Mouse (Mus musculus): Measurements from ENCODE around the gene Cdh4. TPM values are rescaled to one million over a fixed set of nuclear protein-coding genes. Genes with fewer than 3 reads are reported as not detected.

Cdh4 gene
- polyA plus RNA-seq, 1 experiment from 2014 or later = 17.0 TPM

- 91% methylated on average over 21 of the region's 21 CpGs for whole genome bisulfite sequencing
- Histone ChIP-seq H3K27me3 (ENCODE audit: poor library complexity, severe bottlenecking) (no peaks in the 10 kb centered on the region), H3K27ac (no peak overlapping the region), H3K9me3 (no peaks in the 10 kb centered on the region), H3K36me3 (replicated peaks) (0 out of 2 replicates have a peak, but pooled peaks cover 3% of the 10 kb centered on the region), H3K4me1 (peaks cover 36% of the 10 kb centered on the region), H3K4me3 (no peak overlapping the region)
- DNase-seq (ENCODE audit: extremely low spot score, low spot score) = no peak
Measured at GRCm38 (mm10) chr2:179488526-179489139, 46.4 kb downstream of the Cdh4 start.

- no peak overlapping the region for H3K4me3 ChIP-seq
Measured at GRCm38 (mm10) chr2:179491891-179492290, 49.7 kb downstream of the Cdh4 start.

GRCm38 (mm10) chr2:179494276-179494675 is 52.0 kb downstream of the Cdh4 start:
- DNase-seq (ENCODE audit: extremely low spot score, low spot score) = no peak
- H3K36me3 ChIP-seq (replicated peaks) = no peaks in the 10 kb centered on the region
- no peaks in the 10 kb centered on the region for H3K9me3 ChIP-seq
- peaks cover 41% of the 10 kb centered on the region for H3K4me1 ChIP-seq
- no peaks in the 10 kb centered on the region for H3K27me3 ChIP-seq (ENCODE audit: poor library complexity, severe bottlenecking)
- no peak overlapping the region for H3K27ac ChIP-seq
- no peak overlapping the region for H3K4me3 ChIP-seq
- 97% methylated on average over 1 of the region's 1 CpGs for WGBS

More at GRCm38 (mm10) chr2:179491891-179492290, 49.7 kb downstream of the Cdh4 start:
- Histone ChIP-seq H3K27me3 (ENCODE audit: poor library complexity, severe bottlenecking) (no peaks in the 10 kb centered on the region), H3K4me1 (peaks cover 51% of the 10 kb centered on the region), H3K36me3 (replicated peaks) (0 out of 2 replicates have a peak, but pooled peaks cover 2% of the 10 kb centered on the region), H3K27ac (no peak overlapping the region), H3K9me3 (no peaks in the 10 kb centered on the region)
- no peak for DNase-seq (ENCODE audit: extremely low spot score, low spot score)
- 52% methylated on average over 11 of the region's 11 CpGs for WGBS

GRCm38 (mm10) chr2:179510439-179510838 is 68.2 kb downstream of the Cdh4 start:
- H3K9me3 ChIP-seq = no peaks in the 10 kb centered on the region
- H3K4me3 ChIP-seq = no peak overlapping the region
- 96% methylated on average over 16 of the region's 16 CpGs for WGBS
- DNase-seq (ENCODE audit: extremely low spot score, low spot score) = no peak
- no peaks in the 10 kb centered on the region for H3K27me3 ChIP-seq (ENCODE audit: poor library complexity, severe bottlenecking)
- peaks cover 4% of the 10 kb centered on the region; the same call in 1 of the 2 replicates for H3K36me3 ChIP-seq (replicated peaks)
- H3K27ac ChIP-seq = no peak overlapping the region
- H3K4me1 ChIP-seq = peaks cover 16% of the 10 kb centered on the region

- Histone ChIP-seq H3K4me3 (no peak overlapping the region), H3K36me3 (replicated peaks) (peaks cover 13% of the 10 kb centered on the region; the same call in 1 of the 2 replicates), H3K27me3 (ENCODE audit: poor library complexity, severe bottlenecking) (peaks cover 19% of the 10 kb centered on the region), H3K27ac (no peak overlapping the region), H3K9me3 (peaks cover 4% of the 10 kb centered on the region; the same call in 1 of the 2 replicates), H3K4me1 (peaks cover 57% of the 10 kb centered on the region)
- DNase-seq (ENCODE audit: extremely low spot score, low spot score) = no peak
- 94% methylated on average over 9 of the region's 9 CpGs for WGBS
Measured at GRCm38 (mm10) chr2:179516559-179516958, 74.3 kb downstream of the Cdh4 start.

GRCm38 (mm10) chr2:179518456-179519032 is 76.3 kb downstream of the Cdh4 start:
- no peak for DNase-seq (ENCODE audit: extremely low spot score, low spot score)
- Histone ChIP-seq H3K27me3 (ENCODE audit: poor library complexity, severe bottlenecking) (peaks cover 23% of the 10 kb centered on the region), H3K4me3 (no peak overlapping the region; the same call in 1 of the 2 replicates), H3K36me3 (replicated peaks) (peaks cover 13% of the 10 kb centered on the region; the same call in 1 of the 2 replicates), H3K27ac (peak overlapping the region; percentile 60), H3K4me1 (peaks cover 65% of the 10 kb centered on the region), H3K9me3 (peaks cover 4% of the 10 kb centered on the region; the same call in 1 of the 2 replicates)
- WGBS = 27% methylated on average over 14 of the region's 14 CpGs

GRCm38 (mm10) chr2:179519161-179519560 is 76.9 kb downstream of the Cdh4 start:
- H3K4me1 ChIP-seq = peaks cover 71% of the 10 kb centered on the region
- no peak for DNase-seq (ENCODE audit: extremely low spot score, low spot score)
- WGBS = 85% methylated on average over 7 of the region's 7 CpGs
- H3K4me3 ChIP-seq = no peak overlapping the region
- peaks cover 23% of the 10 kb centered on the region for H3K27me3 ChIP-seq (ENCODE audit: poor library complexity, severe bottlenecking)
- H3K27ac ChIP-seq = peak overlapping the region; percentile 60; the same call in 1 of the 2 replicates
- H3K9me3 ChIP-seq = peaks cover 4% of the 10 kb centered on the region; the same call in 1 of the 2 replicates
- peaks cover 13% of the 10 kb centered on the region; the same call in 1 of the 2 replicates for H3K36me3 ChIP-seq (replicated peaks)

- Histone ChIP-seq H3K9me3 (peaks cover 4% of the 10 kb centered on the region; the same call in 1 of the 2 replicates), H3K27ac (peak overlapping the region; percentile 71), H3K4me1 (peaks cover 74% of the 10 kb centered on the region), H3K27me3 (ENCODE audit: poor library complexity, severe bottlenecking) (peaks cover 23% of the 10 kb centered on the region), H3K36me3 (replicated peaks) (peaks cover 13% of the 10 kb centered on the region; the same call in 1 of the 2 replicates), H3K4me3 (no peak overlapping the region)
- no peak for DNase-seq (ENCODE audit: extremely low spot score, low spot score)
- 32% methylated on average over 7 of the region's 7 CpGs for WGBS
Measured at GRCm38 (mm10) chr2:179519931-179520330, 77.7 kb downstream of the Cdh4 start.

GRCm38 (mm10) chr2:179520941-179521340 is 78.7 kb downstream of the Cdh4 start:
- WGBS = 72% methylated on average over 6 of the region's 6 CpGs
- Histone ChIP-seq H3K9me3 (peaks cover 2% of the 10 kb centered on the region; the same call in 1 of the 2 replicates), H3K36me3 (replicated peaks) (peaks cover 3% of the 10 kb centered on the region; the same call in 1 of the 2 replicates), H3K4me1 (peaks cover 81% of the 10 kb centered on the region), H3K4me3 (no peak overlapping the region), H3K27me3 (ENCODE audit: poor library complexity, severe bottlenecking) (peaks cover 23% of the 10 kb centered on the region), H3K27ac (peak overlapping the region; percentile 80)
- DNase-seq (ENCODE audit: extremely low spot score, low spot score) = no peak

GRCm38 (mm10) chr2:179521444-179521843 is 79.2 kb downstream of the Cdh4 start:
- DNase-seq (ENCODE audit: extremely low spot score, low spot score) = no peak
- Histone ChIP-seq H3K9me3 (no peaks in the 10 kb centered on the region; the same call in 1 of the 2 replicates), H3K36me3 (replicated peaks) (no peaks in the 10 kb centered on the region; the same call in 1 of the 2 replicates), H3K27me3 (ENCODE audit: poor library complexity, severe bottlenecking) (peaks cover 23% of the 10 kb centered on the region), H3K4me1 (peaks cover 85% of the 10 kb centered on the region), H3K27ac (peak overlapping the region; percentile 80), H3K4me3 (no peak overlapping the region)
- WGBS = 28% methylated on average over 5 of the region's 5 CpGs

GRCm38 (mm10) chr2:179522141-179522540 is 79.9 kb downstream of the Cdh4 start:
- WGBS = 1% methylated on average over 8 of the region's 8 CpGs
- Histone ChIP-seq H3K36me3 (replicated peaks) (no peaks in the 10 kb centered on the region; the same call in 1 of the 2 replicates), H3K27ac (peak overlapping the region; percentile 80), H3K4me3 (no peak overlapping the region), H3K27me3 (ENCODE audit: poor library complexity, severe bottlenecking) (peaks cover 23% of the 10 kb centered on the region), H3K4me1 (peaks cover 92% of the 10 kb centered on the region), H3K9me3 (no peaks in the 10 kb centered on the region; the same call in 1 of the 2 replicates)
- DNase-seq (ENCODE audit: extremely low spot score, low spot score) = no peak

- no peak overlapping the region for H3K4me3 ChIP-seq
- 73% methylated on average over 7 of the region's 7 CpGs for WGBS
- H3K4me1 ChIP-seq = peaks cover 84% of the 10 kb centered on the region
- peaks cover 26% of the 10 kb centered on the region for H3K27me3 ChIP-seq (ENCODE audit: poor library complexity, severe bottlenecking)
- DNase-seq (ENCODE audit: extremely low spot score, low spot score) = no peak
- peak overlapping the region; percentile 68 for H3K27ac ChIP-seq
- no peaks in the 10 kb centered on the region for H3K9me3 ChIP-seq
- no peaks in the 10 kb centered on the region for H3K36me3 ChIP-seq (replicated peaks)
Measured at GRCm38 (mm10) chr2:179526976-179527375, 84.7 kb downstream of the Cdh4 start.

Measured in forebrain, embryonic 10.5 days (tissue).